Mouse (Mus musculus) lung, postnatal 0 days (tissue): ENCODE measurements at regions not wholly inside any gene's neighbourhood (a gene's known extent, or its start where the extent isn't known, plus 50 kb on each side); places are given as distances from the start of the nearest gene placed in this dataset.

ENCODE experiments used
- CTCF ChIP-seq: IDR thresholded peaks from 2 replicates; pipeline ENCODE4 v1.5.1; 2016; ENCODE audit warnings: antibody characterized with exemption, mild to moderate bottlenecking
- EP300 ChIP-seq: IDR thresholded peaks from 2 replicates; pipeline ENCODE4 v1.6.1; 2016; ENCODE audit warnings: antibody characterized with exemption, mild to moderate bottlenecking, control low read depth

DNA sequence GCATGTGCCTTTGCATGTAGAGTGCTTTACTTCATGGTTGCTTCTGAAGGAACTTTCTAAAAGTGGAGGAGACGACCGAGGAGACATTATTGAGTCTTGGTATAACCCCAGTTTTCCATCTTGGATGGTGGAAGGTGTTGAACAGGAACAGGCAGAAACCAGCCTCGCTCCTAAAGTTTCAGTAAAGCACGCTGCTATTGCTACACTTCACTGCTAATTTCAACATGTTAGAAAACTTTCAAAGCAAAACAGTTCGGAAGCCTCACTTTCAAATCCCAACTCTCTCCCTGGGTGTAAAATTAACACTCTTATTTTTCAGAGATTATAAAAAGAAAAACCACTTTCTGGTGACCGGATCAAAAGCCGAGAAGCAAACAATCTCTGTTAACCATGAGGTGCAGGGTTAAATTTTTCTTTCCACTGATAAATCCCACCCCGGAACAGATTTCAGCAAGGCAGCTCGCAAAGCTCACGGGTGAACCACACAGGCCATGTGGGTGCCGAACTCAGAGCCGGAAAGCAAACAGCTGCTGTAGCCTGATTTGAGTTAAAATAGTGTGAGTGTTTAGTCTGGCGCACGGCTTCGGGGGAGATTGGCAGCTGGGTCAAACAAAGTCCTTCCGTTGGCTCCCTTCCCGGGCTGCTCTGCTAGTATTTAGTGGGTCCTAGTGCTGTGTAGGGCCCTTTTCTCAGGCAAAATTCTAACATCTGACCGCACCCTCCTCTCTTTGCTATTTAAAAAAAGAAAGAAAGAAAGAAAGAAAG lies 102.2 kb downstream of the Gm11146 start:
- no peak for TF ChIP-seq CTCF
- peak; percentile 84 for TF ChIP-seq EP300
